29 mouse cellular contexts compared by ENCODE assay signal in genomic region chr2:71471094-71471493, GRCm38 (mm10). TPM values are rescaled to one million over a fixed set of nuclear protein-coding genes. Genes with fewer than 3 reads are reported as not detected.
DNase-seq lines count a peak whose midpoint lies in the region; ATAC-seq lines count a peak whose summit lies in the region.
"Had no signal": no experiment of that assay in that cellular context is flagged by ENCODE, and none has a peak within 500 bp of the region (broad histone marks: within the 10 kb centered on the region; RNA-seq: fewer than 3 reads in every experiment).

No protein-coding gene starts in this region.

- no peak overlapping the region for H3K4me2 ChIP-seq in liver, embryonic 11.5 days
- H3K4me2 ChIP-seq in liver, embryonic 12.5 days = no peak overlapping the region
- no peak overlapping the region for H3K4me2 ChIP-seq in liver, embryonic 15.5 days
- H3K4me2 ChIP-seq: embryonic facial prominence, embryonic 13.5 days; forebrain, embryonic 12.5 days; forebrain, embryonic 15.5 days; heart, embryonic 11.5 days; hindbrain, embryonic 12.5 days; hindbrain, embryonic 15.5 days had no signal

- peaks cover 7% of the 10 kb centered on the region; the same call in 1 of the 2 replicates for H3K4me1 ChIP-seq in liver, embryonic 11.5 days (replicated peaks; ENCODE audit: control insufficient read depth, insufficient read depth, low read length)
- H3K4me1 ChIP-seq in liver, embryonic 12.5 days = peaks cover 39% of the 10 kb centered on the region
- peaks cover 51% of the 10 kb centered on the region for H3K4me1 ChIP-seq in liver, embryonic 15.5 days (replicated peaks)

- 0 out of 2 replicates have a peak, but pooled peaks cover 2% of the 10 kb centered on the region for H3K36me3 ChIP-seq in liver, embryonic 11.5 days (ENCODE audit: control insufficient read depth, insufficient read depth, low read length)
- H3K36me3 ChIP-seq in liver, embryonic 12.5 days = no peaks in the 10 kb centered on the region
- no peaks in the 10 kb centered on the region for H3K36me3 ChIP-seq in liver, embryonic 15.5 days (replicated peaks)
- H3K36me3 ChIP-seq: embryonic facial prominence, embryonic 10.5 days; embryonic facial prominence, embryonic 13.5 days; forebrain, embryonic 12.5 days; forebrain, embryonic 15.5 days; hindbrain, embryonic 12.5 days; hindbrain, embryonic 15.5 days had no signal

- 77% methylated on average over 6 of the region's 6 CpGs for WGBS in liver, embryonic 11.5 days
- 62% methylated on average over 6 of the region's 6 CpGs for WGBS in liver, embryonic 12.5 days (ENCODE audit: insufficient replicate concordance)
- 50% methylated on average over 6 of the region's 6 CpGs for WGBS in liver, embryonic 15.5 days (ENCODE audit: insufficient replicate concordance)

- H3K27ac ChIP-seq in liver, embryonic 11.5 days (ENCODE audit: low read depth, low read length) = no peak overlapping the region
- H3K27ac ChIP-seq in liver, embryonic 12.5 days = no peak overlapping the region
- H3K27ac ChIP-seq in liver, embryonic 15.5 days (replicated peaks) = no peak overlapping the region
- H3K27ac ChIP-seq: embryonic facial prominence, embryonic 10.5 days; embryonic facial prominence, embryonic 13.5 days; forebrain, embryonic 12.5 days; forebrain, embryonic 15.5 days; heart, adult 2 months; hindbrain, embryonic 12.5 days; hindbrain, embryonic 15.5 days had no signal

- DNase-seq in liver, embryonic 11.5 days (ENCODE audit: low spot score) = no peak
- DNase-seq in spleen, adult 12 weeks (ENCODE audit: low spot score) = no peak
- no peak for DNase-seq in thymus, postnatal 4 days
- DNase-seq: adrenal gland, adult 8-10 months; adrenal gland, postnatal 25 days; cerebellum, adult 11-12 months; cerebellum, adult 8-10 months; cerebellum, postnatal 10 days; cerebellum, postnatal 36 days; embryo, embryonic 11 days; gastrocnemius, postnatal 25 days; heart, adult 2 months had no signal

- H3K9me3 ChIP-seq in liver, embryonic 11.5 days (ENCODE audit: control insufficient read depth, low read length) = no peaks in the 10 kb centered on the region
- no peaks in the 10 kb centered on the region for H3K9me3 ChIP-seq in liver, embryonic 12.5 days (replicated peaks)
- H3K9me3 ChIP-seq in liver, embryonic 15.5 days (replicated peaks) = no peaks in the 10 kb centered on the region
- H3K9me3 ChIP-seq: embryonic facial prominence, embryonic 10.5 days; embryonic facial prominence, embryonic 13.5 days; forebrain, embryonic 12.5 days; forebrain, embryonic 15.5 days; hindbrain, embryonic 12.5 days; hindbrain, embryonic 15.5 days had no signal

- no peak overlapping the region for H3K4me3 ChIP-seq in liver, embryonic 11.5 days (ENCODE audit: low read depth, low read length)
- no peak overlapping the region for H3K4me3 ChIP-seq in liver, embryonic 12.5 days
- H3K4me3 ChIP-seq in liver, embryonic 15.5 days (replicated peaks) = no peak overlapping the region
- H3K4me3 ChIP-seq: embryonic facial prominence, embryonic 10.5 days; embryonic facial prominence, embryonic 13.5 days; erythroblast, embryonic 14.5 days; forebrain, embryonic 12.5 days; forebrain, embryonic 15.5 days; heart, adult 2 months; hindbrain, embryonic 12.5 days; hindbrain, embryonic 15.5 days had no signal

- no peaks in the 10 kb centered on the region for H3K27me3 ChIP-seq in liver, embryonic 11.5 days (replicated peaks; ENCODE audit: control insufficient read depth, insufficient read depth, low read length)
- no peaks in the 10 kb centered on the region for H3K27me3 ChIP-seq in liver, embryonic 12.5 days (replicated peaks)
- no peaks in the 10 kb centered on the region for H3K27me3 ChIP-seq in liver, embryonic 15.5 days
- H3K27me3 ChIP-seq: embryonic facial prominence, embryonic 13.5 days; forebrain, embryonic 12.5 days; forebrain, embryonic 15.5 days; hindbrain, embryonic 12.5 days; hindbrain, embryonic 15.5 days had no signal

- no peak overlapping the region for H3K9ac ChIP-seq in liver, embryonic 11.5 days (ENCODE audit: low read depth, low read length)
- H3K9ac ChIP-seq in liver, embryonic 12.5 days = no peak overlapping the region
- no peak overlapping the region for H3K9ac ChIP-seq in liver, embryonic 15.5 days
- H3K9ac ChIP-seq: embryonic facial prominence, embryonic 13.5 days; forebrain, embryonic 12.5 days; forebrain, embryonic 15.5 days; hindbrain, embryonic 12.5 days; hindbrain, embryonic 15.5 days had no signal

- peak; percentile 69; the same call in 1 of the 2 replicates for ATAC-seq in liver, embryonic 11.5 days (replicated peaks; ENCODE audit: low FRiP score)
- peak; percentile 87 for ATAC-seq in liver, embryonic 12.5 days
- peak; percentile 72; the same call in 1 of the 2 replicates for ATAC-seq in liver, embryonic 15.5 days (ENCODE audit: insufficient read depth)
- peak; percentile 84 for ATAC-seq in megakaryocyte-erythroid progenitor cell, adult 5-6 weeks (replicated peaks; ENCODE audit: low FRiP score, low TSS enrichment, poor library complexity, severe bottlenecking)
- ATAC-seq: activated CD4-positive, CD25-positive, alpha-beta regulatory T cell, adult 4 months; CD4-positive, CD25-positive, alpha-beta regulatory T cell, adult 4 months; forebrain, embryonic 15.5 days had no signal

RNA-seq across cellular contexts. Expression of gene Metap1d, which starts 18.0 kb away (rescaled TPM):
- 35.7 and 37.7 TPM in 2 replicates for polyA plus RNA-seq in liver, embryonic 11.5 days (2014; fragmentation: Nextera tagmentation; extraction: Ambion mirVana)
- 27.1 and 30.2 TPM in 2 replicates for polyA plus RNA-seq in liver, embryonic 12.5 days (2016; fragmentation: Nextera tagmentation; extraction: Ambion mirVana)
- 21.0 and 21.4 TPM in 2 replicates for polyA plus RNA-seq in liver, embryonic 15.5 days (2015; fragmentation: Nextera tagmentation; extraction: Ambion mirVana)
- total RNA-seq in megakaryocyte-erythroid progenitor cell, adult 5-6 weeks (2014; fragmentation: Nextera tagmentation) = 62.5 and 96.1 TPM in 2 replicates
- total RNA-seq in megakaryocyte-erythroid progenitor cell, adult 5-6 weeks (2017) = 18.1 and 47.5 TPM in 2 replicates

RNA-seq across cellular contexts. Expression of gene Dlx1, which starts 56.8 kb away (rescaled TPM):
- 1.1 and 2.2 TPM in 2 replicates for polyA plus RNA-seq in liver, embryonic 11.5 days (2014; fragmentation: Nextera tagmentation; extraction: Ambion mirVana)
- polyA plus RNA-seq in liver, embryonic 12.5 days (2016; fragmentation: Nextera tagmentation; extraction: Ambion mirVana) = 0.19 and 0.23 TPM in 2 replicates
- polyA plus RNA-seq in liver, embryonic 15.5 days (2015; fragmentation: Nextera tagmentation; extraction: Ambion mirVana) = 0.05 and 0.17 TPM in 2 replicates
- not detected in 2 replicates for total RNA-seq in megakaryocyte-erythroid progenitor cell, adult 5-6 weeks (2014; fragmentation: Nextera tagmentation)
- total RNA-seq in megakaryocyte-erythroid progenitor cell, adult 5-6 weeks (2017) = 0.19 TPM in 1 of 2 replicates, not detected in the other
- total RNA-seq: hematopoietic stem cell, adult 5-6 weeks had no signal
- polyA plus RNA-seq: activated CD4-positive, CD25-positive, alpha-beta regulatory T cell, adult 4 months; CD4-positive, CD25-positive, alpha-beta regulatory T cell, adult 4 months; gonadal fat pad, adult 2 months; heart, embryonic 14.5 days; heart, postnatal 0 days had no signal
